Mouse (Mus musculus): Measurements from ENCODE around the gene Msh2. TPM values are rescaled to one million over a fixed set of nuclear protein-coding genes. Genes with fewer than 3 reads are reported as not detected.
"Not testable (repeated sequence)": the region's sequence is repeated elsewhere in the genome, so short reads cannot be mapped to it uniquely, and the experiment has no call there.

Gene Msh2
- polyA plus RNA-seq (2015; fragmentation: Nextera tagmentation; extraction: Ambion mirVana) = 95.5 and 98.6 TPM in 2 replicates

- H3K36me3 ChIP-seq (ENCODE audit: insufficient read depth, low read length) = no peaks in the 10 kb centered on the region
- peak within 1 kb of the TSS; percentile 75 for H3K4me2 ChIP-seq (replicated peaks; ENCODE audit: low read depth, low read length)
- H3K9ac ChIP-seq (replicated peaks; ENCODE audit: low read length) = peak within 1 kb of the TSS; percentile 86
- no peaks in the 10 kb centered on the region for H3K27me3 ChIP-seq (ENCODE audit: insufficient read depth, low read length)
- ATAC-seq (ENCODE audit: low FRiP score, low TSS enrichment) = peak; percentile 99
- H3K4me1 ChIP-seq (ENCODE audit: insufficient read depth, low read length) = peaks cover 27% of the 10 kb centered on the region
- WGBS = under 1% methylated on average over 44 of the region's 44 CpGs
- H3K4me3 ChIP-seq (ENCODE audit: low read length) = peak within 1 kb of the TSS; percentile 93
- peak within 1 kb of the TSS; percentile 87 for H3K27ac ChIP-seq (ENCODE audit: low read length)
- no peaks in the 10 kb centered on the region for H3K9me3 ChIP-seq (ENCODE audit: low read length)
Observed at GRCm38 (mm10) chr17:87671890-87672660, at the start of gene Msh2. Gene Msh2, plus strand, starts transcription at chr17:87672330.

DNA sequence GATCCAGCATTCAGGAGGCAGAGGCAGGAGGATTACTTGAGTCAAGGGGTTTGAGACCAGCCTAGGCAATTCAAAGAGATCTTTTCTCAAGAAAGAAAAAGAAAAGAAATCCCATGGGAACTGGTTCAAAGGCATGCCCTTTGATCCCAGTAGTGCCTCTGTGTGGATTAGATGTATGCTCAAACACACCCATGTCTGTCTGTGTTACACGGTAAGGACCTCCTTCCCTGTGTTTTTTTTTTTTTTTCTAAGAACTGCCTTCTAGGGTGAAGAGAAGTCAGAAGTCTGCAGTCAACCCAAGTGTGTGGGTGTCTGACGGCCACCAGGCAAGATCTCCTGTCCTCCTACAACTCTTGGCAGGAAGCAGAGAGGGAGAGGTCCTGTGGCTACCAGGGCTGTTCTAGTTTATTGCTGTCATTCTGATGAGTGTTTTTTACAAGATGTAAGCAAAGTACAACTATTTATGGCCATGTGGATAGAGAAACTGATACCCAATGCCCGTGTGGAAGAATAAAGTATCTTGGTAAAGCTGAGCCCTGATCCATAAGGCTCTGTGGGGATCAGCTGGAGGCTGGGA is 46.5 kb upstream of the Msh2 start:
- Histone ChIP-seq H3K9ac (replicated peaks; ENCODE audit: low read length) (no peak overlapping the region), H3K4me1 (ENCODE audit: insufficient read depth, low read length) (no peaks in the 10 kb centered on the region), H3K9me3 (ENCODE audit: low read length) (no peaks in the 10 kb centered on the region), H3K4me3 (ENCODE audit: low read length) (no peak overlapping the region), H3K36me3 (ENCODE audit: insufficient read depth, low read length) (no peaks in the 10 kb centered on the region), H3K27ac (ENCODE audit: low read length) (no peak overlapping the region), H3K4me2 (replicated peaks; ENCODE audit: low read depth, low read length) (no peak overlapping the region), H3K27me3 (ENCODE audit: insufficient read depth, low read length) (no peaks in the 10 kb centered on the region)
- WGBS = 24% methylated on average over 3 of the region's 3 CpGs
- no peak; the same call in 1 of the 2 replicates for ATAC-seq (ENCODE audit: low FRiP score, low TSS enrichment)

DNA sequence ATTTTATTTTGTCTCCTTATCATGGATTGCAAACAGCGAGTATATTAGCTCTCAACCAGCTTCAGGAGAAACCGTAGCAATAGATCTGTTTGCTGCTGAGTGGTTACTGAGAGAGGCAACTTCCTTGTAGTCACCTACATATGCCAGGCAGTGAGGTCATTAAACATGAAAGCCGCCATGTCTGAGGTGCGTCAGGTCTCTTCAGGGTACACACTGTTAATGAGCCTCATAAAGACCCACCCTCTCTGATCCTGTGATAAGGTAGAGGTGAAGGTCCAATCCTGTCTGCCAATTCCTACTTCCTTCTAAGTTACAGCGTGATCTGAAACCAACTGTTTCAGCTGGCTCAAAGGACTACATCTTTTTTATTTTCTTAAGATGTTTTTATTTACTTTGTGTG is 44.0 kb upstream of the Msh2 start:
- H3K36me3 ChIP-seq (ENCODE audit: insufficient read depth, low read length) = no peaks in the 10 kb centered on the region
- H3K27me3 ChIP-seq (ENCODE audit: insufficient read depth, low read length) = no peaks in the 10 kb centered on the region
- no peak overlapping the region for H3K4me2 ChIP-seq (replicated peaks; ENCODE audit: low read depth, low read length)
- no peak overlapping the region for H3K9ac ChIP-seq (replicated peaks; ENCODE audit: low read length)
- H3K4me3 ChIP-seq (ENCODE audit: low read length) = no peak overlapping the region
- no peak for ATAC-seq (ENCODE audit: low FRiP score, low TSS enrichment)
- 79% methylated on average over 5 of the region's 5 CpGs for WGBS
- no peaks in the 10 kb centered on the region for H3K9me3 ChIP-seq (ENCODE audit: low read length)
- H3K4me1 ChIP-seq (ENCODE audit: insufficient read depth, low read length) = no peaks in the 10 kb centered on the region
- H3K27ac ChIP-seq (ENCODE audit: low read length) = no peak overlapping the region

DNA sequence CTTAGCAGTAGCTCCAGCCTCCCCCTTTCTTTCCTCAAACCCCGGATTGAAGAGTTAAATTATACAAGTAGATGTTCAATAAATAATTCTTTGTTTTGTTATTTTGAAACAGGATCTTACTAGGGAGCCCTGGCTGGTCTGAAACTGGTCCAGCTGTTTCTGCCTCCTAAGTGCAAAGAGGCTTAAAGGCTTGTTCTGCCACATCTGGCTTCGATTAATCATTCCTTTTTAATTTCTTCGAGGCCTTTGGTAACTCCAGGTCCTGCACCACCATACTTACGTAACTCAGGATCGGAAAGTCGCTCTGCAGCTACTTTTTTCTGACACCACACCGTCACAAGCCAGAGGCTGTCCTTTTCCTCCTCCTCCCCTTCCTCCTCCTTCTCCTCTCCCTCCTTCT is 43.4 kb upstream of the Msh2 start:
- ATAC-seq (ENCODE audit: low FRiP score, low TSS enrichment) = no peak

DNA sequence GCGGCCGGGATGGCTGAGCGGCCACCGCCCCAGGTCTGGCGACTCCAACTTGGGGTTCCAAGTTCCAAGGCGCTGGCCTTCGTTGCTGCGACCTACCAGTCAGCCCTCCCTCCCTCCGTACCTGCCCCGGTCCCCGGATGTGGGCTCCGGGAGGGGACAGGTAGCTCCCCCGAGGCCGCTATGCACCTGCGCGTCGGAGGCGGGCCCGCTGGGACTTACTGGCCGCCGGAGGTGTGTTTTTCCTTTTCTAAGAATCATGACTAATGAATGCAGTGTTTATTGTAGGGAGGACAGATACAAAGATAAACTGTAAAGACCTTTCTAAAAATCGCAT is 35.1 kb upstream of the Msh2 start:
- no peaks in the 10 kb centered on the region for H3K4me1 ChIP-seq (ENCODE audit: insufficient read depth, low read length)
- peaks cover 20% of the 10 kb centered on the region for H3K27me3 ChIP-seq (ENCODE audit: insufficient read depth, low read length)
- 0 out of 2 replicates have a peak, but pooled peaks cover 4% of the 10 kb centered on the region for H3K36me3 ChIP-seq (ENCODE audit: insufficient read depth, low read length)
- 2% methylated on average over 22 of the region's 22 CpGs for WGBS
- peak; percentile 55 for ATAC-seq (ENCODE audit: low FRiP score, low TSS enrichment)
- H3K9me3 ChIP-seq (ENCODE audit: low read length) = no peaks in the 10 kb centered on the region
- peak overlapping the region; percentile 79 for H3K9ac ChIP-seq (replicated peaks; ENCODE audit: low read length)
- H3K4me2 ChIP-seq (replicated peaks; ENCODE audit: low read depth, low read length) = peak overlapping the region; percentile 74
- H3K4me3 ChIP-seq (ENCODE audit: low read length) = peak overlapping the region; percentile 66
- peak overlapping the region; percentile 86 for H3K27ac ChIP-seq (ENCODE audit: low read length)

More for the DNA sequence above, 43.4 kb upstream of the Msh2 start:
- no peak overlapping the region for H3K9ac ChIP-seq (replicated peaks; ENCODE audit: low read length)
- WGBS = 61% methylated on average over 7 of the region's 7 CpGs
- no peak overlapping the region for H3K4me2 ChIP-seq (replicated peaks; ENCODE audit: low read depth, low read length)
- H3K27ac ChIP-seq (ENCODE audit: low read length) = no peak overlapping the region
- no peak overlapping the region for H3K4me3 ChIP-seq (ENCODE audit: low read length)
- no peaks in the 10 kb centered on the region for H3K4me1 ChIP-seq (ENCODE audit: insufficient read depth, low read length)
- no peaks in the 10 kb centered on the region for H3K36me3 ChIP-seq (ENCODE audit: insufficient read depth, low read length)
- no peaks in the 10 kb centered on the region for H3K9me3 ChIP-seq (ENCODE audit: low read length)
- no peaks in the 10 kb centered on the region for H3K27me3 ChIP-seq (ENCODE audit: insufficient read depth, low read length)

- peak overlapping the region; percentile 45; the same call in 1 of the 2 replicates for H3K4me2 ChIP-seq (replicated peaks; ENCODE audit: low read depth, low read length)
- ATAC-seq (ENCODE audit: low FRiP score, low TSS enrichment) = no peak
- no peaks in the 10 kb centered on the region for H3K9me3 ChIP-seq (ENCODE audit: low read length)
- H3K36me3 ChIP-seq (ENCODE audit: insufficient read depth, low read length) = 0 out of 2 replicates have a peak, but pooled peaks cover 4% of the 10 kb centered on the region
- H3K9ac ChIP-seq (replicated peaks; ENCODE audit: low read length) = no peak overlapping the region
- H3K4me3 ChIP-seq (ENCODE audit: low read length) = no peak overlapping the region
- no peaks in the 10 kb centered on the region for H3K4me1 ChIP-seq (ENCODE audit: insufficient read depth, low read length)
- peaks cover 20% of the 10 kb centered on the region for H3K27me3 ChIP-seq (ENCODE audit: insufficient read depth, low read length)
- H3K27ac ChIP-seq (ENCODE audit: low read length) = no peak overlapping the region
- 76% methylated on average over 5 of the region's 5 CpGs for WGBS
Observed at GRCm38 (mm10) chr17:87639242-87639641, 32.9 kb upstream of the Msh2 start.

DNA sequence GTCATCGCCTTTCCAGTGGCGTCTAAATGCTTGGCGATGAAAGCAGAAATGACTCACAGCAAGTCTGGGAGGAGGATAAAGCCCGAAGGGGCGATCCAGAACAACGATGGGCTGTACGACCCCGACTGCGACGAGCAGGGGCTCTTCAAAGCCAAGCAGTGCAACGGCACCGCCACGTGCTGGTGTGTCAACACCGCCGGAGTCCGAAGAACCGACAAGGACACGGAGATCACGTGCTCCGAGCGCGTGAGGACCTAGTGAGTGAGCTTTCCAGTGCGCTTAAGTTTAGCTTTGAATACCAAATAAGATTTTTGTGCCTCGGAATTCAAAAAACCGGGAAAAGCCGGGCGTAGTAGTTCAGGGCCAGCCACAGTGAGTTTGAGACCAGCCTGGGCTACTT is 31.9 kb upstream of the Msh2 start:
- 96% methylated on average over 27 of the region's 27 CpGs for WGBS
- Histone ChIP-seq H3K27me3 (ENCODE audit: insufficient read depth, low read length) (peaks cover 15% of the 10 kb centered on the region), H3K9me3 (ENCODE audit: low read length) (no peaks in the 10 kb centered on the region), H3K27ac (ENCODE audit: low read length) (no peak overlapping the region), H3K4me3 (ENCODE audit: low read length) (no peak overlapping the region), H3K4me1 (ENCODE audit: insufficient read depth, low read length) (no peaks in the 10 kb centered on the region), H3K9ac (replicated peaks; ENCODE audit: low read length) (no peak overlapping the region), H3K4me2 (replicated peaks; ENCODE audit: low read depth, low read length) (no peak overlapping the region), H3K36me3 (ENCODE audit: insufficient read depth, low read length) (0 out of 2 replicates have a peak, but pooled peaks cover 4% of the 10 kb centered on the region)
- ATAC-seq (ENCODE audit: low FRiP score, low TSS enrichment) = no peak

DNA sequence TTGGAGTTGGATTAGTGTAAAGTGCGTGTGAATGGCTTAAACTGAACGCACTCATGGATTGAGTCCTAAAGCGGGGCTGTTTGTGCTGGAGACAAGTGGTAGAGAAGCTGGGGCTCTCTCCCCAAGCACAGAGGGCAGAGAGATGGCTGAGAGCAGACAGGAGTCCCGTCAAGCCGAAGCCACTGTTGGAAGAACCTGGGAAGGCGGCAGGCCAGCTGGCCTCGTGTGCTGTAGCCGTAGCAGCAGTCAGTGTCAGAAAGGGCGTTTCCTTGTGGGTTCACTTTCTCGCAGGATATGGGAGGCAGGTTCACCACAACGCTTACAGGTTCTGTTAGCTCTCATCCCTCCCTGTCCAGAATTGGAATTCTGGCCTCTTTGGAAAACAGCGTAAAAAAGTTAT is 31.1 kb upstream of the Msh2 start:
- no peak for ATAC-seq (ENCODE audit: low FRiP score, low TSS enrichment)
- 73% methylated on average over 12 of the region's 12 CpGs for WGBS
- Histone ChIP-seq H3K36me3 (ENCODE audit: insufficient read depth, low read length) (0 out of 2 replicates have a peak, but pooled peaks cover 4% of the 10 kb centered on the region), H3K9ac (replicated peaks; ENCODE audit: low read length) (no peak overlapping the region), H3K27me3 (ENCODE audit: insufficient read depth, low read length) (peaks cover 15% of the 10 kb centered on the region), H3K4me1 (ENCODE audit: insufficient read depth, low read length) (no peaks in the 10 kb centered on the region), H3K4me3 (ENCODE audit: low read length) (no peak overlapping the region), H3K9me3 (ENCODE audit: low read length) (no peaks in the 10 kb centered on the region), H3K27ac (ENCODE audit: low read length) (no peak overlapping the region), H3K4me2 (replicated peaks; ENCODE audit: low read depth, low read length) (no peak overlapping the region)

- ATAC-seq (ENCODE audit: low FRiP score, low TSS enrichment) = 0 out of 2 replicates have a peak, but pooled peaks have one; percentile 51
- H3K4me2 ChIP-seq (replicated peaks; ENCODE audit: low read depth, low read length) = no peak overlapping the region
- no peaks in the 10 kb centered on the region for H3K4me1 ChIP-seq (ENCODE audit: insufficient read depth, low read length)
- H3K4me3 ChIP-seq (ENCODE audit: low read length) = no peak overlapping the region
- H3K36me3 ChIP-seq (ENCODE audit: insufficient read depth, low read length) = 0 out of 2 replicates have a peak, but pooled peaks cover 4% of the 10 kb centered on the region
- H3K9me3 ChIP-seq (ENCODE audit: low read length) = no peaks in the 10 kb centered on the region
- peak overlapping the region; percentile 41; the same call in 1 of the 2 replicates for H3K27ac ChIP-seq (ENCODE audit: low read length)
- peaks cover 5% of the 10 kb centered on the region for H3K27me3 ChIP-seq (ENCODE audit: insufficient read depth, low read length)
- no peak overlapping the region for H3K9ac ChIP-seq (replicated peaks; ENCODE audit: low read length)
- 58% methylated on average over 8 of the region's 8 CpGs for WGBS
Observed at GRCm38 (mm10) chr17:87642744-87643143, 29.4 kb upstream of the Msh2 start.

DNA sequence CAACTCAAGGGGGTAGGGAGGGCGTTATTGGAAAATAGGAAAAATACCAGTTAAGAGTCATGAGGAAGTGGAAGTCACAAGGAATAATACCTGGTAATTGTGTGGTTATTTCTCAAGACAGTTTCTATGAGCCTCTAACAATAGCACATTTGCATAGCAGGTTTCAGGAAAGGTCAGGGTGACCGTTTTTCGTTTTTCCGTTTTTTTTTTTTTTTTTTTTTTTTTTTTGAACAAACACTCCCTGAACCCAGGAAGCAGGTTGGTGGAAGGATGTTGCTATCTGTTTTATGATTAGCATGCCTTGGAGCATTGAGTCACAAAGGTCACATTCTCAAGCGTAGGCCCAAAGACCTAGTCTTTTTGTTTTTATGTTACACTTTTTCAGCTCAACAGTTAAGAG is 16.5 kb upstream of the Msh2 start:
- not testable (repeated sequence) for H3K36me3 ChIP-seq (ENCODE audit: insufficient read depth, low read length); ATAC-seq (ENCODE audit: low FRiP score, low TSS enrichment); H3K4me2 ChIP-seq (replicated peaks; ENCODE audit: low read depth, low read length); H3K27me3 ChIP-seq (ENCODE audit: insufficient read depth, low read length); H3K9me3 ChIP-seq (ENCODE audit: low read length); H3K9ac ChIP-seq (replicated peaks; ENCODE audit: low read length); H3K4me3 ChIP-seq (ENCODE audit: low read length); H3K4me1 ChIP-seq (ENCODE audit: insufficient read depth, low read length); H3K27ac ChIP-seq (ENCODE audit: low read length)
- 81% methylated on average over 5 of the region's 5 CpGs for WGBS

Measured in kidney, embryonic 16.5 days (tissue).